Mouse (Mus musculus) myocyte (in vitro differentiated cells): Measurements from ENCODE around the gene Fip1l1. TPM values are rescaled to one million over a fixed set of nuclear protein-coding genes. Genes with fewer than 3 reads are reported as not detected.

ENCODE experiments used
- H3K27me3 ChIP-seq: one replicate; pipeline ENCODE4 v1.6.1; 2011; ENCODE audit not compliant: control insufficient read depth, insufficient read depth, insufficient read length
- H3K36me3 ChIP-seq: one replicate; pipeline ENCODE4 v1.6.1; 2011; ENCODE audit not compliant: control insufficient read depth, insufficient read depth
- H3K4me2 ChIP-seq: one replicate; pipeline ENCODE4 v1.6.1; 2011; ENCODE audit warnings: low read depth, control low read depth
- H3K4me3 ChIP-seq: one replicate; pipeline ENCODE4 v1.5.1; 2011; ENCODE audit warnings: mild to moderate bottlenecking, control low read depth, moderate library complexity
- H3K79me2 ChIP-seq: one replicate; pipeline ENCODE4 v1.6.1; 2011; ENCODE audit not compliant: control insufficient read depth, insufficient read depth
- H3ac ChIP-seq: one replicate; pipeline ENCODE4 v1.6.1; 2011; ENCODE audit not compliant: control insufficient read depth, insufficient read length
- CEBPB ChIP-seq: IDR thresholded peaks from 2 replicates; pipeline ENCODE4 v1.6.1; 2011; ENCODE audit warnings: mild to moderate bottlenecking, moderate library complexity; ENCODE audit not compliant: poor library complexity, insufficient read depth, severe bottlenecking
- E2F4 ChIP-seq: IDR thresholded peaks from one replicate; pipeline ENCODE4 v1.6.1; 2011; ENCODE audit warnings: mild to moderate bottlenecking, control low read depth, moderate library complexity; ENCODE audit not compliant: insufficient read depth
- MAX ChIP-seq: IDR thresholded peaks from one replicate; pipeline ENCODE4 v1.6.1; 2011; ENCODE audit warnings: low read depth, mild to moderate bottlenecking, control low read depth
- MYOD1 ChIP-seq, 3 experiments: IDR thresholded peaks; one replicate each; pipeline ENCODE4 v1.6.1; 2011; ENCODE audit warnings: control low read depth in 2 of 3, low read depth in 2 of 3, mild to moderate bottlenecking in 2 of 3, moderate library complexity in 1 of 3; ENCODE audit not compliant: insufficient read length in 2 of 3, control insufficient read depth in 1 of 3
- MYOG ChIP-seq, 3 experiments: IDR thresholded peaks; one replicate each; pipeline ENCODE4 v1.6.1; 2011; ENCODE audit warnings: control low read depth in 2 of 3, low read depth in 2 of 3, mild to moderate bottlenecking in 2 of 3; ENCODE audit not compliant: insufficient read length in 2 of 3, control insufficient read depth in 1 of 3, insufficient read depth in 1 of 3
- POLR2A ChIP-seq: IDR thresholded peaks from one replicate; pipeline ENCODE4 v1.6.1; 2011; ENCODE audit warnings: low read depth, mild to moderate bottlenecking, control low read depth, moderate library complexity; ENCODE audit not compliant: insufficient read length
- POLR2AphosphoS2 ChIP-seq: IDR thresholded peaks from one replicate; pipeline ENCODE4 v1.6.1; 2011; ENCODE audit warnings: low read depth, control low read depth; ENCODE audit not compliant: insufficient read length
- REST ChIP-seq: IDR thresholded peaks from one replicate; pipeline ENCODE4 v1.6.1; 2011; ENCODE audit warnings: mild to moderate bottlenecking, control low read depth, moderate library complexity; ENCODE audit not compliant: insufficient read depth, insufficient read length
- SRF ChIP-seq: IDR thresholded peaks from one replicate; pipeline ENCODE4 v1.6.1; 2011; ENCODE audit warnings: low read depth; ENCODE audit not compliant: control insufficient read depth, insufficient read length
- TCF12 ChIP-seq: IDR thresholded peaks from one replicate; pipeline ENCODE4 v1.6.1; 2011; ENCODE audit warnings: mild to moderate bottlenecking, control low read depth; ENCODE audit not compliant: poor library complexity, insufficient read depth, severe bottlenecking
- TCF3 ChIP-seq: IDR thresholded peaks from one replicate; pipeline ENCODE4 v1.6.1; 2011; ENCODE audit warnings: low read depth, control low read depth; ENCODE audit not compliant: insufficient read length
- USF1 ChIP-seq: IDR thresholded peaks from one replicate; pipeline ENCODE4 v1.6.1; 2011; ENCODE audit warnings: low read depth, mild to moderate bottlenecking, control low read depth, moderate library complexity
- polyA plus RNA-seq: library from polyadenylated mRNA; unstranded; fragments of >200 nt; fragmentation: generic; extraction: Trizol; gene quantifications from one replicate; pipeline ENCODE4 v1.2.1, GENCODE M21; 2012; ENCODE audit warnings: missing spikeins

Gene Fip1l1
- polyA plus RNA-seq, 1 experiment: 35.9 TPM

DNA sequence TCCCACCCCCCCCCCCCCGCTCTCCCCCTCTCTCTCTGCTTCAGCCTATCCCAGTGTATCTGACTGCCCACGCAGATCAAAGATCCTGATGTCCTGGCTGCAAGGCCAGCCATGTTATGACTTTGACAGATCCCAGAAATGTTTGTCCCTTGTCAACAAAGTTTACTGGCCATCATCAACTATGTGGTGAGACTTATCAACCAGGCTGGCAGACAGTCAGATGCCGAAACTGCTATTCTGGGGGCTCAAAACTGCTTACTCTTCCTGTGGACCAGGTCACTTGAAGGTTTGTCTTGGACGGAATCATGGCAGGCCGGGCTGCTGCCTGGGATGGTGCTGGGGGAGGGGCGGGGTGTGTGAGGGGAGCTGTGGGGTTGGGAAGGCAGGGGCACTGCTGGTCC is 112.3 kb downstream of the Fip1l1 start:
- Histone ChIP-seq H3K4me2 (no peak overlapping the region), H3ac (no peak overlapping the region), H3K79me2 (no peaks in the 10 kb centered on the region), H3K36me3 (no peaks in the 10 kb centered on the region), H3K4me3 (no peak overlapping the region), H3K27me3 (no peaks in the 10 kb centered on the region)
- TF ChIP-seq POLR2A: no peak
- no peak for TF ChIP-seq CEBPB
- TF ChIP-seq MYOG (IDR thresholded peaks at IDR 0.05; ENCODE audit: control insufficient read depth in 1 of 3, insufficient read depth in 1 of 3, insufficient read length in 2 of 3, low read depth in 2 of 3): no peak
- no peak for TF ChIP-seq E2F4
- no peak for TF ChIP-seq USF1
- TF ChIP-seq REST: no peak
- no peak for TF ChIP-seq SRF
- no peak for TF ChIP-seq TCF12
- TF ChIP-seq POLR2AphosphoS2: no peak
- no peak for TF ChIP-seq TCF3
- no peak for TF ChIP-seq MYOD1 (IDR thresholded peaks at IDR 0.05; ENCODE audit: control insufficient read depth in 1 of 3, insufficient read length in 2 of 3, low read depth in 2 of 3)
- TF ChIP-seq MAX: no peak

DNA sequence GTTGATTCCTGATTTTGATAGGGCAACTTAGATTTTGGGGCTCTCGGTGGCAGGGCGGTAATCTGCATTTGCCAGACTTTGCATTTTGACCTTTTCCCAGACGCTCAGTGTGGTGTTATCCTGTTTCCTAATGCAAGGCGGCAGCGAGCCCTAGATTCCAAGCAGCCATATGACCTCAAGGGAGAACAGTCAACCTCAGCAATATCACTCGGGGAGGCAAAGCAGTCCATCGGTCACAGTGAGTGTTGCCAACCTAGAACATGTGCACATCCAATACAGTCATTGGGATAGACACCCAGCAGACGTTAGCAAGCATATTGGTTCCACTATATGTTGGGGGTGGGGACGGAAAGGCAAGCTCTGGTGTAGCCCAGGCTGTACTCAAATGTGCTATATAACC is 113.0 kb downstream of the Fip1l1 start:
- H3K4me3 ChIP-seq: no peak overlapping the region
- TF ChIP-seq E2F4 (no peak), POLR2A (no peak), SRF (no peak), POLR2AphosphoS2 (no peak), MAX (no peak), USF1 (no peak), TCF3 (no peak), MYOG (IDR thresholded peaks at IDR 0.05; ENCODE audit: control insufficient read depth in 1 of 3, insufficient read depth in 1 of 3, insufficient read length in 2 of 3, low read depth in 2 of 3) (no peak)
- no peaks in the 10 kb centered on the region for H3K36me3 ChIP-seq
- no peak overlapping the region for H3ac ChIP-seq
- H3K4me2 ChIP-seq: no peak overlapping the region
- H3K79me2 ChIP-seq: no peaks in the 10 kb centered on the region
- H3K27me3 ChIP-seq: no peaks in the 10 kb centered on the region

Other genes starting within 250 kb of the Fip1l1 start
- gene Scfd2, start 3.7 kb upstream of the Fip1l1 start, polyA plus RNA-seq: 7.8 TPM
- gene Lnx1, start 167.5 kb downstream of the Fip1l1 start, polyA plus RNA-seq: 0.05 TPM